Mouse (Mus musculus) CH12.LX (cell line): Measurements from ENCODE around the gene Isca2. TPM values are rescaled to one million over a fixed set of nuclear protein-coding genes. Genes with fewer than 3 reads are reported as not detected.
A peak's percentile ranks its signal among the peaks of the same experiment; 100 is the strongest.

Experiments used
- DNase-seq: peaks from one replicate; pipeline ENCODE4 v3.0.0-alpha.2; 2013; ENCODE audit errors: extremely low read depth
- H3K27ac ChIP-seq: 2 replicates; pipeline ENCODE4 v1.5.1; 2012; ENCODE audit warnings: low read depth, mild to moderate bottlenecking, control low read depth, moderate library complexity; ENCODE audit not compliant: insufficient read depth
- H3K27me3 ChIP-seq: replicated peaks from 2 replicates; pipeline ENCODE3; 2012; ENCODE audit warnings: inconsistent platforms
- H3K36me3 ChIP-seq, 2 experiments: replicated peaks in 1 of 2; 2 replicates each; pipeline versions ENCODE3 to v1.6.1; 2012; ENCODE audit warnings: inconsistent platforms in 1 of 2, low read length in 1 of 2, mild to moderate bottlenecking in 1 of 2, mixed read lengths in 1 of 2, moderate library complexity in 1 of 2; ENCODE audit not compliant: control insufficient read depth in 1 of 2, insufficient read depth in 1 of 2
- H3K4me1 ChIP-seq, 2 experiments: 2 replicates each; pipeline ENCODE4 v1.6.1; 2012; ENCODE audit warnings: inconsistent platforms in 1 of 2, moderate library complexity in 1 of 2; ENCODE audit not compliant: insufficient read depth in 2 of 2, control insufficient read depth in 1 of 2
- H3K4me2 ChIP-seq: 2 replicates; pipeline ENCODE4 v1.6.1; 2012; ENCODE audit warnings: low read depth, mild to moderate bottlenecking, control low read depth; ENCODE audit not compliant: poor library complexity, insufficient read depth, severe bottlenecking
- H3K4me3 ChIP-seq, 3 experiments: fragments of 150-350 bp in 1 of 3; sonication (generic) in 1 of 3; replicated peaks in 1 of 3; 2 replicates each; pipeline versions ENCODE3 to v1.5.1; 2011 to 2012; ENCODE audit warnings: low read depth in 2 of 3, low read length in 2 of 3, mild to moderate bottlenecking in 2 of 3, moderate library complexity in 2 of 3, control low read depth in 1 of 3, improper control_type of control experiment in 1 of 3, inconsistent platforms in 1 of 3, mixed read lengths in 1 of 3; ENCODE audit not compliant: poor library complexity in 1 of 3
- H3K79me2 ChIP-seq: replicated peaks from 2 replicates; pipeline ENCODE4 v1.6.1; 2012; ENCODE audit warnings: mild to moderate bottlenecking, moderate library complexity; ENCODE audit not compliant: control insufficient read depth, poor library complexity, insufficient read depth, severe bottlenecking; ENCODE audit errors: extremely low read depth
- H3K9ac ChIP-seq: 2 replicates; pipeline ENCODE4 v1.6.1; 2012; ENCODE audit warnings: low read depth, mild to moderate bottlenecking, control low read depth, moderate library complexity; ENCODE audit not compliant: insufficient read depth
- H3K9me3 ChIP-seq: replicated peaks from 2 replicates; pipeline ENCODE3; 2012; ENCODE audit warnings: low read length, inconsistent platforms, mixed read lengths
- CTCF ChIP-seq, 2 experiments: IDR thresholded peaks in 1 of 2; conservative IDR thresholded peaks in 1 of 2; 2 replicates each; pipeline ENCODE4 v1.5.1; 2011 to 2012; ENCODE audit warnings: low read depth in 2 of 2, low read length in 2 of 2, improper control_type of control experiment in 1 of 2, inconsistent platforms in 1 of 2, mild to moderate bottlenecking in 1 of 2, moderate library complexity in 1 of 2
- ETS1 ChIP-seq: conservative IDR thresholded peaks from 2 replicates; pipeline ENCODE4 v1.6.1; 2012; ENCODE audit warnings: low read depth, mild to moderate bottlenecking, inconsistent platforms, low read length, improper control_type of control experiment, moderate library complexity
- IRF4 ChIP-seq: IDR thresholded peaks from 2 replicates; pipeline ENCODE4 v1.6.1; 2014; ENCODE audit warnings: low read depth, mild to moderate bottlenecking, inconsistent platforms, low read length, improper control_type of control experiment
- NELFE ChIP-seq: IDR thresholded peaks from 2 replicates; pipeline ENCODE4 v1.6.1; 2011; ENCODE audit warnings: low read depth, low read length, improper control_type of control experiment
- RCOR1 ChIP-seq: conservative IDR thresholded peaks from 2 replicates; pipeline ENCODE4 v1.6.1; 2012; ENCODE audit warnings: low read depth, mild to moderate bottlenecking, inconsistent platforms, low read length, improper control_type of control experiment
- SIN3A ChIP-seq: IDR thresholded peaks from 2 replicates; pipeline ENCODE4 v1.6.1; 2012; ENCODE audit warnings: low read length, improper control_type of control experiment, inconsistent platforms
- ZC3H11A ChIP-seq: IDR thresholded peaks from 2 replicates; pipeline ENCODE4 v1.6.1; 2012; ENCODE audit warnings: low read depth, mild to moderate bottlenecking, inconsistent platforms, low read length, improper control_type of control experiment
- dilution Hi-C: fragments of 300-500 bp; cut with MboI; formaldehyde crosslinking; loops from 2 replicates; pipeline ENCODE4 v1.14.3; 2020; ENCODE audit warnings: low sequenced_read_pairs; ENCODE audit not compliant: extremely low pct_unique_long_range_greater_than_20kb, extremely low pct_ligation_motif_present
- in situ Hi-C: fragments of 300-500 bp; cut with MboI; formaldehyde crosslinking; loops from 3 replicates; pipeline ENCODE4 v1.14.3; 2019; ENCODE audit warnings: low sequenced_read_pairs, low pct_ligation_motif_present, low pct_unique_long_range_greater_than_20kb, mixed read lengths
- polyA plus RNA-seq: library from polyadenylated mRNA; unstranded; fragments of >175 nt; gene quantifications from 2 replicates; pipeline ENCODE4 v1.2.1, GENCODE M21; 2012; ENCODE audit warnings: low read depth; ENCODE audit not compliant: insufficient read length
- total RNA-seq, 2 experiments: library from RNA; depleted of rRNA; stranded (reverse); fragments of 300-350 nt in 1 of 2; fragments of >200 nt in 1 of 2; gene quantifications; 2 replicates each; pipeline ENCODE4 v1.2.3; 2012 to 2014

Isca2 gene
- total and polyA plus RNA-seq, 3 experiments: 55.1 to 90.4 (median 59.1) TPM

- dilution Hi-C loops: no loop called here
Observed at GRCm38 (mm10) chr12:84765506-84765905, 7.5 kb upstream of the Isca2 start.

GRCm38 (mm10) chr12:84766113-84766735 is 6.8 kb upstream of the Isca2 start:
- H3K4me3 ChIP-seq: no peak overlapping the region
- no peak overlapping the region for H3K4me2 ChIP-seq
- in situ Hi-C loops (no loop called here), dilution Hi-C loops (no loop called here)
- no peak overlapping the region for H3K27ac ChIP-seq
- H3K9ac ChIP-seq: no peak overlapping the region
- no peak for DNase-seq
- no peak for TF ChIP-seq CTCF (conservative IDR thresholded peaks at IDR 0.05 in 1 of 2, IDR thresholded peaks at IDR 0.05 in 1 of 2; ENCODE audit: low read depth in 2 of 2, low read length in 2 of 2)
- TF ChIP-seq ETS1: no peak
- no peak for TF ChIP-seq NELFE
- no peak for TF ChIP-seq RCOR1
- no peaks in the 10 kb centered on the region for H3K27me3 ChIP-seq
- peaks cover 30 to 92% of the 10 kb centered on the region in 2 experiments for H3K4me1 ChIP-seq
- H3K36me3 ChIP-seq: peaks cover 20 to 65% of the 10 kb centered on the region in 2 experiments
- no peaks in the 10 kb centered on the region for H3K79me2 ChIP-seq
- no peaks in the 10 kb centered on the region for H3K9me3 ChIP-seq

More at GRCm38 (mm10) chr12:84765506-84765905, 7.5 kb upstream of the Isca2 start:
- Histone ChIP-seq H3K27ac (no peak overlapping the region), H3K27me3 (no peaks in the 10 kb centered on the region)
- no peak for DNase-seq
- no peak for TF ChIP-seq SIN3A
- TF ChIP-seq, all 38 proteins: peak for 0
- in situ Hi-C loops: no loop called here
- no peak overlapping the region for H3K4me2 ChIP-seq
- peaks cover 24 to 70% of the 10 kb centered on the region in 2 experiments for H3K36me3 ChIP-seq
- no peaks in the 10 kb centered on the region for H3K79me2 ChIP-seq
- H3K9me3 ChIP-seq: no peaks in the 10 kb centered on the region
- H3K4me1 ChIP-seq: peaks cover 28 to 86% of the 10 kb centered on the region in 2 experiments
- no peak overlapping the region for H3K4me3 ChIP-seq
- H3K9ac ChIP-seq: no peak overlapping the region

- Histone ChIP-seq H3K36me3 (peaks cover 20 to 58% of the 10 kb centered on the region in 2 experiments), H3K9me3 (no peaks in the 10 kb centered on the region), H3K9ac (peak overlapping the region; percentile 27; the same call in 1 of the 2 replicates), H3K4me3 (no peak overlapping the region), H3K27ac (peak overlapping the region; percentile 28), H3K27me3 (no peaks in the 10 kb centered on the region), H3K4me2 (0 out of 2 replicates have a peak overlapping the region, but pooled peaks have one; percentile 8), H3K4me1 (peaks cover 28 to 87% of the 10 kb centered on the region in 2 experiments), H3K79me2 (no peaks in the 10 kb centered on the region)
- TF ChIP-seq IRF4: peak; percentile 23; the same call in 1 of the 2 replicates
- TF ChIP-seq ZC3H11A: no peak
- DNase-seq: peak; percentile 70
- dilution Hi-C loops: no loop called here
- in situ Hi-C loops: no loop called here
Observed at GRCm38 (mm10) chr12:84767510-84767909, 5.5 kb upstream of the Isca2 start.
